Mouse (Mus musculus): Measurements from ENCODE around the gene Kcnq4. TPM values are rescaled to one million over a fixed set of nuclear protein-coding genes. Genes with fewer than 3 reads are reported as not detected.

Gene Kcnq4
- polyA plus RNA-seq, 1 experiment = 2.0 TPM

DNA sequence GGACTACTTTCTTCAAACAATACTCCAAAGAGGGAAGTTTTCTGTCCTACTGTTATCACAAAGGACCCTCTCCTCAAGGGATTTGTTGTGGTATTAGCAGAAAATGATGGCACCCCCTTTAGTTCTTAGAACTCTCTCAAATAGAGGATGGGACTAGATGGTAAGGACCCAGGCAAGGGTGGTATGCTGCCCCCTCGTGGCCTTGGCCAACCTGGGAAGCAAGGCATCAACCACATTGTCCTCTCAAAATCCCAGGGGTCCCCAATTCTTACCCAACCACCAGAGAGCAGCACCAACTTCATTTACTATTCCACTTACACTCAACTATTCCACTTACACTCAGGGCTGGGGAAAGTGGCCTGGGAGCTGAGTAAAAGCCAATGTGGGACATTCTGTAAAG lies 6.9 kb upstream of the Kcnq4 start:
- Histone ChIP-seq H3K36me3 (ENCODE audit: control insufficient read depth, insufficient read depth, low read length) (peaks cover 26% of the 10 kb centered on the region), H3K27me3 (ENCODE audit: control insufficient read depth, insufficient read depth, low read length) (no peaks in the 10 kb centered on the region), H3K27ac (ENCODE audit: control insufficient read depth, insufficient read depth, low read length) (no peak overlapping the region), H3K4me1 (replicated peaks; ENCODE audit: control insufficient read depth, insufficient read depth, low read length) (no peaks in the 10 kb centered on the region), H3K4me3 (ENCODE audit: control insufficient read depth, insufficient read depth, low read length) (no peak overlapping the region)
- peak; percentile 76 for DNase-seq
- 0% methylated on average over 1 of the region's 1 CpGs for WGBS
- no peak for TF ChIP-seq POLR2A (IDR thresholded peaks at IDR 0.05; ENCODE audit: control insufficient read depth, extremely low read depth, insufficient read depth, low read length, poor library complexity)
- TF ChIP-seq CTCF (IDR thresholded peaks at IDR 0.05; ENCODE audit: borderline replicate concordance, control insufficient read depth, extremely low read depth, insufficient read depth, low read length, poor library complexity) = peak; percentile 80; the same call in 1 of the 2 replicates

DNA sequence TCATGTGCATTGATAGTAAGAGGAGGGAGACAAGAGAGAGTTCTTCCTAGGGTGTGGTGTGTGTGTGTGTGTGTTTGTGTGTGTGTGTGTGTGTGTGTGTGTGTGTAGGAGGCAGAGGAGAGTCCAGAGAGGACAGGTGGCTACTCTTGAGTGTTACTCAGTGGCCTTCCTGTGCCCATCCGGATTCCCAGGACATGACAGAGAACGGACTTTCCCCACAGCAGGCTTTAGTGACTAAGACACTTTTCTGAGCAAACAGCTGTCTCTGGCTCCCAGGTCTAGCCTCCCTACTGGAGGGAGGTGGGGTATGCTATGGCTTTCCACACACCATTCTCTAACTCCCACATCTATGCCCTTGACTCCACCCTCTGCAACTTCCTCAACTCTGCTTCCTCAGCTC lies 1.2 kb upstream of the Kcnq4 start:
- no peak overlapping the region for H3K4me3 ChIP-seq (ENCODE audit: control insufficient read depth, insufficient read depth, low read length)
- no peak for TF ChIP-seq POLR2A (IDR thresholded peaks at IDR 0.05; ENCODE audit: control insufficient read depth, extremely low read depth, insufficient read depth, low read length, poor library complexity)
- TF ChIP-seq CTCF (IDR thresholded peaks at IDR 0.05; ENCODE audit: borderline replicate concordance, control insufficient read depth, extremely low read depth, insufficient read depth, low read length, poor library complexity) = no peak
- H3K36me3 ChIP-seq (ENCODE audit: control insufficient read depth, insufficient read depth, low read length) = no peaks in the 10 kb centered on the region
- DNase-seq = no peak
- H3K27ac ChIP-seq (ENCODE audit: control insufficient read depth, insufficient read depth, low read length) = no peak overlapping the region
- H3K4me1 ChIP-seq (replicated peaks; ENCODE audit: control insufficient read depth, insufficient read depth, low read length) = no peaks in the 10 kb centered on the region
- peaks cover 12% of the 10 kb centered on the region; the same call in 1 of the 2 replicates for H3K27me3 ChIP-seq (ENCODE audit: control insufficient read depth, insufficient read depth, low read length)
- WGBS = 75% methylated on average over 2 of the region's 2 CpGs

DNA sequence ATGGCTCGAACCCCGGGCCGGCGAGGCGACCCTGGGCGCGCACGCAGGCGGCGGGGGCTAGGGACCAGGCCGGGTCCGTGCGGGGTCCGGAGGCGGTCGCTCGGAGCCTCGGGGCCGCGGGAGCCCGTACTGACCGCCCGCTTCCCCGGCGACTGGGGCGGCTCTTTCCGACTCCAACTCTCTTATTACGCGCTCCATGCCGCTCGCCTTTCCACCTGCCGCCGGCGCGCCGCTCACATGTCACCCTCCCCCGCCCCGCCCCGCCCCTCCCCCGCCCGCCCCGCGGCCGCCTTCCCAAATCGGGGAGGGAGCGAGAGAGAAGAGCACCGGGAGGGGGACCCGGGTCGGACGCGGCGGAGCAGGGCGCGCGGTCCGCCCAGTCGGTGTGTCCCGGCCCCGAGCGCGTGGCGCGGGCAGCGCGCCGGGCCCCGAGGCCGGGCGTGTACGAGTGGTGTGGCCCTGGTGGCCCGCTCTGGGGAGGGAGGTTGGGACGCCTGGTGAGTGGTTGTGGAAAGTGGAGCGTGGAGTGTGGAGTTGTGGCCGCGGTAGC lies 1.1 kb downstream of the Kcnq4 start:
- no peak for DNase-seq
- H3K4me1 ChIP-seq (replicated peaks; ENCODE audit: control insufficient read depth, insufficient read depth, low read length) = no peaks in the 10 kb centered on the region
- H3K27me3 ChIP-seq (ENCODE audit: control insufficient read depth, insufficient read depth, low read length) = peaks cover 12% of the 10 kb centered on the region; the same call in 1 of the 2 replicates
- TF ChIP-seq POLR2A (IDR thresholded peaks at IDR 0.05; ENCODE audit: control insufficient read depth, extremely low read depth, insufficient read depth, low read length, poor library complexity) (no peak), CTCF (IDR thresholded peaks at IDR 0.05; ENCODE audit: borderline replicate concordance, control insufficient read depth, extremely low read depth, insufficient read depth, low read length, poor library complexity) (no peak)
- WGBS = 2% methylated on average over 65 of the region's 75 CpGs
- H3K4me3 ChIP-seq (ENCODE audit: control insufficient read depth, insufficient read depth, low read length) = no peak overlapping the region
- no peak overlapping the region for H3K27ac ChIP-seq (ENCODE audit: control insufficient read depth, insufficient read depth, low read length)
- H3K36me3 ChIP-seq (ENCODE audit: control insufficient read depth, insufficient read depth, low read length) = no peaks in the 10 kb centered on the region

DNA sequence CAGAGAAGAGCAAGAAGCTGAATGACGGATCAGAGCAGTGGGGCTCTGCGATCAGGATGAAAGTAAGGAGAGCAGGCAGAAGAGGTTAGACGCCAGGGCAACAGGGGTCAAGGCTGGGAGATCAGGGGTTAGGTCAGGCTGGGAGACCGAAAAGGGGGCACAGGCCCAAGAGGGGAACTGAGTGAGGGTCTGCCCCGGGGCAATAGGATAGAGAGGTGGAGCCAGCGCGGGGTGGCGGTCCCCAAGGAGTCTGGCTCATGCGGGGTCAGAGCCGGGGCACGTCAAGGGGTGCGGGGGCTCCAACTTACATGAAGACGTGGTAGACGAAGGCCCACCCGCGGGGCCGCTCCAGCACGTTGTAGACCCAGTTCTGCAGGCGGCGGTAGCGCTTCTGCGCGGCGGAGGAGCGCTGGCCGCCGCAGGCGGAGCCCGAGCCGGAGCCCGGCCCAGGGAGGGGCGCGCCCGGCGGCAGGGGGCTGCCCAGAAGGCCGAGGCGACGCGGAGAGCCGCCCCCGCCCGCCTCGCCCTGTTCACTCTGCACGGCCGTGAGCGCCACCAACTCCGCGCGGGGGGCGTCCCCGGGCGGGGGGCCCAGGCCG lies 1.8 kb downstream of the Kcnq4 start:
- WGBS = 9% methylated on average over 53 of the region's 53 CpGs
- Histone ChIP-seq H3K27ac (ENCODE audit: control insufficient read depth, insufficient read depth, low read length) (no peak overlapping the region), H3K27me3 (ENCODE audit: control insufficient read depth, insufficient read depth, low read length) (peaks cover 12% of the 10 kb centered on the region; the same call in 1 of the 2 replicates)

DNA sequence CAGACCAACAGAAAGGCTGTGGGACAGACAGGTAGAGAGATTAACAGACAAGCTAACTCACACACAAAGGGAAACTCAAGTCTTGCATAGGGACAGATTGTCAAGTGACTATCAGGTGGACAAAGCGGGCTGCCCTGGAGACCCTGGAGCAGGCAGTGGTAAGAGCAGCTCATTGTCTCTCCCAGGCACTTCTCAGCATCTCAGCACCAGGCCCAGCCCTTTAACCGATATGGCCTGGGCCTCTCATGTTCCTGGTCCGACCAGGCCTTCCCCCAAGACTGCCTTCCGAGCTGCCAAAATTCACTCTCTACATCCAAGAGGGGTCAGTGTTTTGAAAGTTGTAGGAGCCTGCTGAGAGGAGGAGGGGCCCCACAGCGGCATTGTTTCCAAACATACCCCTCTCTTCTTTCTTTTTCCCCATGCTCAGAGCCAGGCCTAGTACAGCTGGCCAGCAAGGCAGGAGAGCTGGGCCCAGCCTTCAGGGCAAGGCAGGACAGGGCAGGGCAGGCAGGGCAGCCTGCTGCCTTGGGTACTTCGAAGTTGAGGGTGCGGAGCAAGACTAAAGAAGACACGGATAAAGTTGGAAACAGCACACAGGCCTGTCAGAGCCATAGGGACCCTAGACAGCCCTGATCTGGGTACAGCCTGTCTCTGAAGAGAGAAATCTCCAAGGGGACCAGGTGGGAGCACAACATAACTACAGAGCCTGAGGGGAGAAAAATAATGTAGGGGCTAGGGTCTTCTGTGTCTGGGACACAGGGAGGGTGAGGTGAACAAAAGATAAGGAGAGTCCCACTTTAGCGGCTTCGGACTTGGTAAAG lies 2.5 kb downstream of the Kcnq4 start:
- 82% methylated on average over 10 of the region's 10 CpGs for WGBS
- DNase-seq = no peak
- no peaks in the 10 kb centered on the region for H3K36me3 ChIP-seq (ENCODE audit: control insufficient read depth, insufficient read depth, low read length)
- H3K4me3 ChIP-seq (ENCODE audit: control insufficient read depth, insufficient read depth, low read length) = no peak overlapping the region
- TF ChIP-seq CTCF (IDR thresholded peaks at IDR 0.05; ENCODE audit: borderline replicate concordance, control insufficient read depth, extremely low read depth, insufficient read depth, low read length, poor library complexity) (no peak), POLR2A (IDR thresholded peaks at IDR 0.05; ENCODE audit: control insufficient read depth, extremely low read depth, insufficient read depth, low read length, poor library complexity) (no peak)
- peaks cover 12% of the 10 kb centered on the region; the same call in 1 of the 2 replicates for H3K27me3 ChIP-seq (ENCODE audit: control insufficient read depth, insufficient read depth, low read length)
- no peak overlapping the region for H3K27ac ChIP-seq (ENCODE audit: control insufficient read depth, insufficient read depth, low read length)
- H3K4me1 ChIP-seq (replicated peaks; ENCODE audit: control insufficient read depth, insufficient read depth, low read length) = no peaks in the 10 kb centered on the region

More for the DNA sequence above, 1.8 kb downstream of the Kcnq4 start:
- Histone ChIP-seq H3K4me3 (ENCODE audit: control insufficient read depth, insufficient read depth, low read length) (no peak overlapping the region), H3K4me1 (replicated peaks; ENCODE audit: control insufficient read depth, insufficient read depth, low read length) (no peaks in the 10 kb centered on the region), H3K36me3 (ENCODE audit: control insufficient read depth, insufficient read depth, low read length) (no peaks in the 10 kb centered on the region)
- TF ChIP-seq CTCF (IDR thresholded peaks at IDR 0.05; ENCODE audit: borderline replicate concordance, control insufficient read depth, extremely low read depth, insufficient read depth, low read length, poor library complexity) (no peak), POLR2A (IDR thresholded peaks at IDR 0.05; ENCODE audit: control insufficient read depth, extremely low read depth, insufficient read depth, low read length, poor library complexity) (no peak)
- no peak for DNase-seq

DNA sequence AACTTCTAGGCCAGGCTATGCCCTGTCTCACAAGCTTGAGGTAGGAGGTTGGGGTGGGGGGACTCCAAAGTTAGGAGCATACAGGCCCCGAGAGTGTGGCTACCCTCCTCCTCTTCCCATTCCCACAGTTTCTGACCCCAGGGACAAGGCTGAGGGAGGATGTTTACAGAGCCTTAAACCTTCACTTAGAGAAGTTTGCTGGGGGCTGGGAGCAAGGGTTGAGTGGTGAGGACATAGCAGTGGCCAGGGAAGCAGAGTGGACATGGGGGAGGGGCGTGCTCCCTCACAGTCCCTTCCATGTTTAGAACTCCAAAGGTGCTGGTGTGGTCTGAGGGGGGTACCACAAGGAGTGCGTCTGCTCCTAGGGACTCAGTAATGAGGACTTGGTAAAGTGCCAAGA lies 4.8 kb downstream of the Kcnq4 start:
- TF ChIP-seq POLR2A (IDR thresholded peaks at IDR 0.05; ENCODE audit: control insufficient read depth, extremely low read depth, insufficient read depth, low read length, poor library complexity) (no peak), CTCF (IDR thresholded peaks at IDR 0.05; ENCODE audit: borderline replicate concordance, control insufficient read depth, extremely low read depth, insufficient read depth, low read length, poor library complexity) (no peak)
- DNase-seq = no peak
- H3K36me3 ChIP-seq (ENCODE audit: control insufficient read depth, insufficient read depth, low read length) = no peaks in the 10 kb centered on the region
- H3K27me3 ChIP-seq (ENCODE audit: control insufficient read depth, insufficient read depth, low read length) = peaks cover 11% of the 10 kb centered on the region; the same call in 1 of the 2 replicates
- no peak overlapping the region for H3K4me3 ChIP-seq (ENCODE audit: control insufficient read depth, insufficient read depth, low read length)
- 85% methylated on average over 3 of the region's 3 CpGs for WGBS
- H3K27ac ChIP-seq (ENCODE audit: control insufficient read depth, insufficient read depth, low read length) = no peak overlapping the region
- H3K4me1 ChIP-seq (replicated peaks; ENCODE audit: control insufficient read depth, insufficient read depth, low read length) = no peaks in the 10 kb centered on the region

Data from thymus, adult 2 months (tissue).